Mouse (Mus musculus) hindbrain, embryonic 14.5 days (tissue): ENCODE data around the gene Ppp3ca. TPM values are rescaled to one million over a fixed set of nuclear protein-coding genes. Genes with fewer than 3 reads are reported as not detected.

ENCODE experiments used
- ATAC-seq: fragments of 200-750 bp; cut with Nextera tagmentation; 2 replicates; pipeline ENCODE4 v1.8.0; 2017; ENCODE audit warnings: moderate number of reproducible peaks, mild to moderate bottlenecking, moderate TSS enrichment, moderate library complexity; ENCODE audit not compliant: low FRiP score
- DNase-seq: peaks from one replicate; pipeline ENCODE4 v3.0.0-alpha.2; 2015; ENCODE audit warnings: low spot score
- H3K27ac ChIP-seq: fragments of 300-500 bp; sonication (generic); 2 replicates; pipeline ENCODE4 v1.5.1; 2014; ENCODE audit warnings: mild to moderate bottlenecking, moderate library complexity
- H3K27me3 ChIP-seq: fragments of 300-500 bp; sonication (generic); 2 replicates; pipeline ENCODE4 v1.6.1; 2014; ENCODE audit warnings: mild to moderate bottlenecking, low read length, mixed read lengths; ENCODE audit not compliant: control insufficient read depth, insufficient read depth
- H3K36me3 ChIP-seq: fragments of 300-500 bp; sonication (generic); replicated peaks from 2 replicates; pipeline ENCODE4 v1.6.1; 2014; ENCODE audit not compliant: control insufficient read depth, insufficient read depth
- H3K4me1 ChIP-seq: fragments of 300-500 bp; sonication (generic); replicated peaks from 2 replicates; pipeline ENCODE4 v1.6.1; 2014; ENCODE audit warnings: antibody characterized with exemption, low read length, mixed read lengths; ENCODE audit not compliant: control insufficient read depth, insufficient read depth
- H3K4me2 ChIP-seq: fragments of 300-500 bp; sonication (generic); replicated peaks from 2 replicates; pipeline ENCODE4 v1.6.1; 2014; ENCODE audit warnings: mild to moderate bottlenecking, moderate library complexity
- H3K4me3 ChIP-seq: fragments of 300-500 bp; sonication (generic); replicated peaks from 2 replicates; pipeline ENCODE4 v1.5.1; 2014; ENCODE audit warnings: mild to moderate bottlenecking, low read length
- H3K9ac ChIP-seq: fragments of 300-500 bp; sonication (generic); 2 replicates; pipeline ENCODE4 v1.6.1; 2014
- H3K9me3 ChIP-seq: fragments of 300-500 bp; sonication (generic); 2 replicates; pipeline ENCODE4 v1.6.1; 2016; ENCODE audit warnings: low read length; ENCODE audit not compliant: control insufficient read depth
- WGBS: fragments of 180-500 bp; shearing (Covaris S2); extraction: QIAGEN DNeasy Blood & Tissue Kit; methylation state at CpG from one replicate; pipeline ENCODE4 v1.1.7; 2014; 5-methylcytosine and 5-hydroxymethylcytosine counted together
- polyA plus RNA-seq: library from polyadenylated mRNA; unstranded; fragments of >200 nt; fragmentation: Nextera tagmentation; extraction: Ambion mirVana; gene quantifications from 2 replicates; pipeline ENCODE4 v1.2.1, GENCODE M21; 2014

Ppp3ca gene
- polyA plus RNA-seq, 1 experiment from 2014 or later = 181 TPM

DNA sequence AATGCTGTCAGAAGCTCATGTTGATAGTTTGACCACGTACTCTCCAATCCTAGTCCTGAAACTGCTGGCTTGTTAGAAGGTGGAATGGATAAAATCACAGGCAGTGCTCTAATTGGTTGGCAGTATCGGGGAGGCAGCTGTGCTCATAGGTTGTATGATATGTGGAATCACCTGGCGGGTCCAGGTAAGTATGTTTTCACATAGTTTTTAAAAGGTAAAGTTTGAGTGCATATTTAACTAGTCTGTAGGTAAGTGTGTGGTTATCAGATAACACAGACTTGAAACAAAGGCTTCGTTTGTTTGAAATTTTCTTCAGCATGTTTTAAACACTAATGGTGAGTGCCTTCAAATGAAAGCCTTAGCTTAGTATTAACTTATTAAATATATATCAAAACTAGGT is 136.0 kb downstream of the Ppp3ca start:
- H3K4me2 ChIP-seq = no peak overlapping the region
- no peak overlapping the region for H3K4me3 ChIP-seq
- no peak overlapping the region for H3K9ac ChIP-seq
- DNase-seq = no peak
- WGBS = 95% methylated on average over 4 of the region's 4 CpGs
- H3K27me3 ChIP-seq = no peaks in the 10 kb centered on the region
- H3K36me3 ChIP-seq = no peaks in the 10 kb centered on the region
- H3K27ac ChIP-seq = no peak overlapping the region
- H3K4me1 ChIP-seq = no peaks in the 10 kb centered on the region
- no peaks in the 10 kb centered on the region for H3K9me3 ChIP-seq
- no peak for ATAC-seq

DNA sequence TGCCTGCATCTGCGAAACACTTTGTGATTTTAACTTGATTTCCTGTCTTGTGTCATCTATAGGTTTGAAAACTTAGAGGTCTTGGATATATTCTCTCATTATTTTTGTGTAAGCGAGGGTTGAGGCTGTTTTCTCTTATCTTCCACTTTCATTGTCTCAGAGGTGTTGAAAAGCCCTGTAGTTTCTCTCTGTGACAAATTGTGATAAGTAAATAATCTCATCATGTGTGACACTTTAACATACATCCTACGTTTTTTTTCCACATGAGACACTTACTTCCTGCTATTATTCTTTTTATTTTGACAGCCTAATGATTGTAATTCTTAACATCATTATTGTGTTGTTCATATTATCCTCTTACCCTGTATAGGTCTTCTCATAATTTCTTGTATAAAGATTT is 140.3 kb downstream of the Ppp3ca start:
- H3K27me3 ChIP-seq = no peaks in the 10 kb centered on the region
- H3K4me1 ChIP-seq = no peaks in the 10 kb centered on the region
- no peak overlapping the region for H3K4me3 ChIP-seq
- DNase-seq = no peak
- no peak overlapping the region for H3K9ac ChIP-seq
- H3K36me3 ChIP-seq = no peaks in the 10 kb centered on the region
- WGBS = 68% methylated on average over 3 of the region's 3 CpGs
- ATAC-seq = no peak
- no peak overlapping the region for H3K4me2 ChIP-seq
- H3K27ac ChIP-seq = no peak overlapping the region
- no peaks in the 10 kb centered on the region for H3K9me3 ChIP-seq

DNA sequence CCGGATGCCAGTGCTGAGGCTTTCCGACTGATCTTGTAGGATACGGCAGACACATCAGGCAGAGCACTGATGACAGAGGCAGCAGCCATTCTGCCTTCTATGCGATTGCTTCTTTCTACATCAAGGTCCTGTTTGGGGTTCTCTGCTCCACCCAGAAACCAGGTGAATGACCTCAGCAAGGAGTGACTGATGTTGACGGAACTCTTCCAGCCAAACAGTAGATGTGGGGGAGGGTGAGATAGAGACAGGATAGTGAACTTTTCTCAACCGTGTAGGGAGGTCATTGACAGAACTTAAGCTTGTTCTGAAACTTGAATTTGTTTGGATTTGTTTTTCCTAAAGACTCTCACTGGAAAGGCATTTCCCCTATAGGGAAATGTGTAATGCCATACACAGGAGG is 142.2 kb downstream of the Ppp3ca start:
- no peak overlapping the region for H3K4me2 ChIP-seq

DNA sequence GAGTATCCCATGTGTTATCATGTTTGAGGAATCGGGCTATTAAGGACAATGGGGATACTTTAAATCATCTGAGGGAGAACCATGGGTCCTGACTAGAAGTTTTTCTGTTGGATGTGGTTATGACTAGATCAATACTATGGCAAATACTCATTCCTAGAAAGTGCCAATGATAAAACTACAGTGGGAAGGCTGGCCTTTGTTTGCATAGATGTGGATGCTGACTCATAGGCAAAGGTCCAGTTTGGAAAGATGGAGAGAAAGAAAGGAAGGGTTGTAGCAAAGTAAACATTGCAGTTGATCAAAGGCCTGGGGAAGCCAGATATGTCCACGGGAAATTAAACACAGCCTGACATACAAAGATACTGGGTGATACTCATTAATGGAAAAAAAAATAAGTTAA is 142.9 kb downstream of the Ppp3ca start:
- no peaks in the 10 kb centered on the region for H3K4me1 ChIP-seq
- H3K4me3 ChIP-seq = no peak overlapping the region
- H3K9me3 ChIP-seq = no peaks in the 10 kb centered on the region
- H3K4me2 ChIP-seq = no peak overlapping the region
- H3K9ac ChIP-seq = no peak overlapping the region
- 90% methylated on average over 2 of the region's 2 CpGs for WGBS
- H3K36me3 ChIP-seq = no peaks in the 10 kb centered on the region
- no peak overlapping the region for H3K27ac ChIP-seq
- H3K27me3 ChIP-seq = no peaks in the 10 kb centered on the region
- DNase-seq (no peak), ATAC-seq (no peak)

More for the DNA sequence above, 142.2 kb downstream of the Ppp3ca start:
- ATAC-seq (no peak), DNase-seq (no peak)
- Histone ChIP-seq H3K9ac (no peak overlapping the region), H3K27me3 (no peaks in the 10 kb centered on the region), H3K27ac (no peak overlapping the region), H3K36me3 (no peaks in the 10 kb centered on the region), H3K4me3 (no peak overlapping the region), H3K9me3 (no peaks in the 10 kb centered on the region), H3K4me1 (no peaks in the 10 kb centered on the region)
- 89% methylated on average over 6 of the region's 6 CpGs for WGBS

DNA sequence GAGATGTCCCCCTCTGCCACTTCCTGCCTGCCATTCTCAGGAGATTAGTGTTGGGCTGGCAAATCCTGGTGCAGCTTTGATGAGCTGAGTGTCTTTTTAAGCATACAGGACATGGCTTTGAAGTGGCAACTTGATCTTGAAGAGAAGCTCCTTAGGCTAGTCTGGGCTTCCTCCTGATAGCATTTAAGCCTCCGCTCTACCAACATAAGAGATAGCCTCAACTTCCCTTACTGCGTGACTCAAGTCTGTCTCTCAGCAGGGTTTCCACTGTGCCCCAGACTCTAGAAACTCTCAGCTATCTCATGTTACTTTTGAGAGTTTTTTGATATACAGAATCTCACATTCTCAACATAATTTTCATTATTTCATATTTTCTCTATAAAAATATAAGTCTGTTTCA is 144.0 kb downstream of the Ppp3ca start:
- DNase-seq (no peak), ATAC-seq (no peak)
- Histone ChIP-seq H3K9ac (no peak overlapping the region), H3K27me3 (no peaks in the 10 kb centered on the region), H3K36me3 (no peaks in the 10 kb centered on the region), H3K27ac (no peak overlapping the region), H3K4me2 (no peak overlapping the region), H3K4me1 (no peaks in the 10 kb centered on the region), H3K9me3 (no peaks in the 10 kb centered on the region), H3K4me3 (no peak overlapping the region)
- 92% methylated on average over 2 of the region's 2 CpGs for WGBS

DNA sequence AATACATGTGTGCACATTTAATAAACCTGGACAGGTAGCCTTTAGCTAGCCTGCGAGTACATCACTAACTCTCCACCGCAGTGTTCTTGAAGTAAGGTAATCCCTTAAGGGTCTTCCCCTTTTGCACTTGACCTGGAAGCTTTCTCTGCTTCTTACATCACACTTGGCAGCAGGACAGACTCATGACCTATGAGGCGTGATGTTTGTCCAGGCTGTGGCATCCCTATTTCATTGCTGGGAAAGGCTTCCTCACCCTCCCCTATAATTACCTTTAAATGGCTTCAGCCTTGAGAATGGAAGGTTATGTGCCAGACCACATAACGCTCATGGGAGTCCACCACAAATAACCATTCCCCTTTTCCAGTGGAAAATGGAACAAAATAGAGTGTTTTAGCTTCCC is 145.0 kb downstream of the Ppp3ca start:
- no peak overlapping the region for H3K4me2 ChIP-seq
- no peaks in the 10 kb centered on the region for H3K4me1 ChIP-seq
- no peaks in the 10 kb centered on the region for H3K9me3 ChIP-seq
- DNase-seq (no peak), ATAC-seq (no peak)
- no peak overlapping the region for H3K4me3 ChIP-seq
- WGBS = 91% methylated on average over 4 of the region's 4 CpGs
- no peak overlapping the region for H3K9ac ChIP-seq
- no peak overlapping the region for H3K27ac ChIP-seq
- no peaks in the 10 kb centered on the region for H3K27me3 ChIP-seq
- H3K36me3 ChIP-seq = no peaks in the 10 kb centered on the region

DNA sequence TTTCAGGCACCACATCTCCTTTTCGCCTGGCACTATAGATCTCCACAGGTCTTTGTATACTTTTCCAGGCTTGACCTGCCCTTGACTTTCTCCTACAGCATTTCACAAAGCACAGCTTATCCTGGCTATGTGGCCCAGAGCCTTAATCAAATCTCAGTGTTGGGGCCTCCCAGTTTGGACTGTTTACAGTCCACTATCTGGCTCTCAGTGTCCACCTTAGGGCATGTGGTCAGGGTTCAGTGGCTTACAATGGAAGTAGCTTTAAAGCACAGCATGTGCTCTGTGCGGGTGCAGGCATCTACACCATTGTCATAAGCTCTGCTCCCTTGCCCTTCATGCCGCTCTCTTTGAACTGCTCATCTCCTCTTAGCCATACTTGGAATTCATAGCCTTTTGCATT is 146.4 kb downstream of the Ppp3ca start:
- Histone ChIP-seq H3K9ac (no peak overlapping the region), H3K27ac (no peak overlapping the region), H3K36me3 (no peaks in the 10 kb centered on the region), H3K9me3 (no peaks in the 10 kb centered on the region), H3K27me3 (no peaks in the 10 kb centered on the region), H3K4me3 (no peak overlapping the region), H3K4me2 (no peak overlapping the region), H3K4me1 (no peaks in the 10 kb centered on the region)
- DNase-seq (no peak), ATAC-seq (no peak)
- 57% methylated on average over 3 of the region's 3 CpGs for WGBS

DNA sequence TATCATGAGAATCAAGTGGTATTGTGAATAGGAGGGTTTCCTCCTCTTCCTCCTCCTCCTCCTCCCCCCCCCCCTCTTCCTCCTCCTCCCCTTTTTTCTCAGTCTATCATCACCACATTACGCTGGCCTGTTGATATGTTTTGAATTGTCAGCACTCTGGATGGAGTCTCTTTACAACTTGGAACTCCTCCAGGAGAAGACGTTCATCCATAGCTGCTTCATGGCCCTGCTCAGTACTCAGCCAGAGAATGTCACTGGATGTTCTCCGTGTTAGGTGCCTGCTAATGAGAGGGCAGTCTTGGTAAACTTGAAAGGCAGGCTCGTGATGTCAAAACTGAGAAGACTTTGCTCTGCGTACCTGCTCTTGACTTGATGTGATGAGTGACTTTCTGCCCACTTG is 149.1 kb downstream of the Ppp3ca start:
- no peak overlapping the region for H3K4me3 ChIP-seq
- no peak for DNase-seq
- H3K27me3 ChIP-seq = no peaks in the 10 kb centered on the region
- WGBS = 82% methylated on average over 5 of the region's 5 CpGs
- no peaks in the 10 kb centered on the region for H3K4me1 ChIP-seq
- H3K9ac ChIP-seq = no peak overlapping the region
- H3K9me3 ChIP-seq = no peaks in the 10 kb centered on the region
- 0 out of 2 replicates have a peak, but pooled peaks cover 2% of the 10 kb centered on the region for H3K36me3 ChIP-seq
- ATAC-seq = no peak
- H3K4me2 ChIP-seq = no peak overlapping the region
- H3K27ac ChIP-seq = no peak overlapping the region

DNA sequence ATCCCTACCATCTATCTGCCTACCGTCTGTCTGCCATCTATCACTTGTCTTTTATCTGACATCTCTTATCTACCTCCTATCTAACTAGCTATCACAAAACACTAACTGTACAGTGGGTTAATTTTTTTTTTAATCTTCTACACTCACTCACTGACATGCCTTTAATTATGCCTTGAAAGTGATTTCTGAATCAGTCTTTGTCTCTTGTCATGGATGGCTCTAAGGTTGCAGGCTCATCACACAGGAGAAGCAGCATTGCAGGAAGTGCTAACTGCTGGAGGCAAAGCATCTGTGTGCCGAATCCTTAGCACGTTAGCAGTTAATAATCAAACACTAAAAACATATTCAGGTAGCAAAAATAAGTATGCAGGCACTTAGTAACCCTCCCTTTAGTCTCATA is 151.1 kb downstream of the Ppp3ca start:
- 0 out of 2 replicates have a peak, but pooled peaks cover 3% of the 10 kb centered on the region for H3K36me3 ChIP-seq
- 78% methylated on average over 3 of the region's 3 CpGs for WGBS

DNA sequence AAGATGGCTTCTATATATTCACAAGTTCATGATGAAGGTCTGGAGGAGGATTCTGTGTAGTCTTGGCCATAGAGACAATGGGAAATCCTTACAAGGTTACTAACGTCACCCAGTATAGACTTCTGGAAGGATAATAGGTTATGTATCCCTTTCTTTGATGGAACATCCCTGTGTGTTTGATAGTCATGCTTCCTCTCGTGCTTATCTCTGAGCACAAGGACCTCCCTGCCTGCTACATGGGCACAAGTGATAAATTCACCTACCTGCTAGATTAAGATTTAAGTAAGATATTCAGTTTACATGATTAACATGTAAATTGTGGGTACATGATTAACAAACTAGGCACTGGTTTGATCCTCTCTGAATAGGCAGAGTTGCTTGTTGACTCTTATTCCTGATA is 152.1 kb downstream of the Ppp3ca start:
- no peaks in the 10 kb centered on the region for H3K27me3 ChIP-seq
- H3K4me2 ChIP-seq = no peak overlapping the region
- H3K4me1 ChIP-seq = no peaks in the 10 kb centered on the region
- 0 out of 2 replicates have a peak, but pooled peaks cover 3% of the 10 kb centered on the region for H3K36me3 ChIP-seq
- DNase-seq (no peak), ATAC-seq (no peak)
- no peak overlapping the region for H3K27ac ChIP-seq
- WGBS = 86% methylated on average over 2 of the region's 2 CpGs
- H3K9me3 ChIP-seq = no peaks in the 10 kb centered on the region
- no peak overlapping the region for H3K9ac ChIP-seq
- no peak overlapping the region for H3K4me3 ChIP-seq

More for the DNA sequence above, 151.1 kb downstream of the Ppp3ca start:
- Histone ChIP-seq H3K4me3 (no peak overlapping the region), H3K4me2 (no peak overlapping the region), H3K4me1 (no peaks in the 10 kb centered on the region), H3K9me3 (no peaks in the 10 kb centered on the region), H3K9ac (no peak overlapping the region), H3K27me3 (no peaks in the 10 kb centered on the region), H3K27ac (no peak overlapping the region)
- DNase-seq (no peak), ATAC-seq (no peak)
